Mouse (Mus musculus) stomach, postnatal 0 days (tissue): ENCODE data around the gene Cd37. TPM values are rescaled to one million over a fixed set of nuclear protein-coding genes. Genes with fewer than 3 reads are reported as not detected.
A peak's percentile ranks its signal among the peaks of the same experiment; 100 is the strongest.

Experiments
- ATAC-seq: fragments of 200-750 bp; cut with Nextera tagmentation; 2 replicates; pipeline ENCODE4 v1.8.0; 2017; ENCODE audit not compliant: low FRiP score, low TSS enrichment
- DNase-seq: peaks from one replicate; pipeline ENCODE4 v3.0.0-alpha.2; 2016; ENCODE audit warnings: low spot score
- H3K27ac ChIP-seq: fragments of 300-500 bp; sonication (generic); replicated peaks from 2 replicates; pipeline ENCODE4 v1.5.1; 2014; ENCODE audit warnings: mild to moderate bottlenecking, control low read depth
- H3K27me3 ChIP-seq: fragments of 300-500 bp; sonication (generic); 2 replicates; pipeline ENCODE4 v1.6.1; 2014; ENCODE audit warnings: low read length; ENCODE audit not compliant: control insufficient read depth, insufficient read depth
- H3K36me3 ChIP-seq: fragments of 300-500 bp; sonication (generic); 2 replicates; pipeline ENCODE4 v1.6.1; 2014; ENCODE audit warnings: low read length, mixed read lengths; ENCODE audit not compliant: control insufficient read depth, insufficient read depth
- H3K4me1 ChIP-seq: fragments of 300-500 bp; sonication (generic); replicated peaks from 2 replicates; pipeline ENCODE4 v1.6.1; 2014; ENCODE audit warnings: antibody characterized with exemption; ENCODE audit not compliant: control insufficient read depth, insufficient read depth
- H3K4me2 ChIP-seq: fragments of 300-500 bp; sonication (generic); replicated peaks from 2 replicates; pipeline ENCODE4 v1.6.1; 2014; ENCODE audit warnings: low read depth, mild to moderate bottlenecking, control low read depth, moderate library complexity
- H3K4me3 ChIP-seq: fragments of 300-500 bp; sonication (generic); 2 replicates; pipeline ENCODE4 v1.5.1; 2014; ENCODE audit warnings: low read depth, low read length, control low read depth
- H3K9ac ChIP-seq: fragments of 300-500 bp; sonication (generic); 2 replicates; pipeline ENCODE4 v1.6.1; 2014; ENCODE audit warnings: mild to moderate bottlenecking, low read length, control low read depth, mixed read lengths
- H3K9me3 ChIP-seq: fragments of 300-500 bp; sonication (generic); 2 replicates; pipeline ENCODE4 v1.6.1; 2016; ENCODE audit warnings: low read length; ENCODE audit not compliant: control insufficient read depth
- CTCF ChIP-seq: IDR thresholded peaks from 2 replicates; pipeline ENCODE4 v1.5.1; 2016; ENCODE audit warnings: antibody characterized with exemption, low read depth, mild to moderate bottlenecking, moderate library complexity
- EP300 ChIP-seq: optimal IDR thresholded peaks from 2 replicates; pipeline ENCODE3; 2016; ENCODE audit warnings: antibody characterized with exemption
- WGBS: fragments of 180-500 bp; shearing (Covaris S2); extraction: QIAGEN DNeasy Blood & Tissue Kit; methylation state at CpG from one replicate; pipeline ENCODE4 v1.1.7; 2014; 5-methylcytosine and 5-hydroxymethylcytosine counted together
- polyA plus RNA-seq: library from polyadenylated mRNA; unstranded; fragments of >200 nt; fragmentation: Nextera tagmentation; extraction: Ambion mirVana; gene quantifications from 2 replicates; pipeline ENCODE4 v1.2.1, GENCODE M21; 2015

Gene Cd37
- polyA plus RNA-seq = 1.5 and 1.8 TPM in 2 replicates

DNA sequence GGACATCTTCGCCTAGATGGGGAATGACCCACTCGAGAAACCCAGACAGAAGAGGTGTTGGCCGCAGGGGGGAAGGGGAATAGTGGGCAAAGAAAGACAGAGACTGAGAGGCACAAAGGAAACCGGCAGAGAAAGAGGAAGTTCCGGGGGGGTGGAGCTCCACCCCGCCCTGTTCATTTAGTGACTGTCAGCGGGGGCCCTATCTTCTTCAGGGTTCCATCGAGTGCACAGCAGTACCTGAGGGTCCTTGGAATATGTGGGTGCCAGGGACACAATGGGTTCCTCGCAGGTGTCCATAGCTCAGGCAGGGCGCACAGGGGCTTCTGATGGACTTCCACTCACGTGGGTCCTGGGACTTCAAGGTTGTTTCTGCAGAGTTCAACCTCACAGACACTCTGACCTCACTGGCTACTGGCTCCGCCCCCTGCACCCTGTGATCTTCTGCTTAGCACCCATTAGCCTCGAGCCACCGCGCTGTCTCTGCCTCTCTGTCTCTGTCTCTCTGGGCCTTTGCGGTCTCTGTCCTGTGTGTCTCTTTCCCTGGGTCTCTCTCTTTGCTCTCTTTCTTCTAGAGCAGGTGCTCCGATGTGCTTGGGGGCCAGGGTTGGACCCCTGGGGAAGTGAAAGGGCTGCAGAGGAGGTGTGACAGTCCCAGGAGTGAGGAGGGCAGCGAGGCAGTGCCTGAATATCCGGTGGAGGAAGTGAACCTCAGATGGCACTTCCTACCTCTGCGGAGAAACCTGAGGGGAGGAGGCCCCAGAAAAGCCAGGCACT lies at the start of gene Cd37:
Gene Cd37, minus strand, starts transcription at position 393 of the 774 bp plus-strand sequence.
- no peaks in the 10 kb centered on the region for H3K9me3 ChIP-seq
- no peak within 1 kb of the TSS; the same call in 1 of the 2 replicates for H3K4me2 ChIP-seq
- H3K4me3 ChIP-seq = no peak within 1 kb of the TSS
- H3K4me1 ChIP-seq = peaks cover 14% of the 10 kb centered on the region; the same call in 1 of the 2 replicates
- DNase-seq (peak; percentile 14), ATAC-seq (no peak)
- H3K36me3 ChIP-seq = no peaks in the 10 kb centered on the region
- 0 out of 2 replicates have a peak, but pooled peaks cover 2% of the 10 kb centered on the region for H3K27me3 ChIP-seq
- no peak for TF ChIP-seq EP300
- TF ChIP-seq CTCF = no peak
- 46% methylated on average over 20 of the region's 20 CpGs for WGBS
- H3K27ac ChIP-seq = no peak within 1 kb of the TSS
- H3K9ac ChIP-seq = no peak within 1 kb of the TSS

GRCm38 (mm10) chr7:45286486-45286885 lies 47.6 kb upstream of the Cd37 start:
- Histone ChIP-seq H3K9me3 (no peaks in the 10 kb centered on the region), H3K27me3 (no peaks in the 10 kb centered on the region), H3K4me1 (no peaks in the 10 kb centered on the region), H3K27ac (no peak overlapping the region), H3K4me2 (no peak overlapping the region), H3K4me3 (no peak overlapping the region), H3K36me3 (no peaks in the 10 kb centered on the region), H3K9ac (no peak overlapping the region)
- TF ChIP-seq CTCF (no peak), EP300 (no peak)
- 51% methylated on average over 13 of the region's 13 CpGs for WGBS
- ATAC-seq = peak; percentile 51; the same call in 1 of the 2 replicates
- no peak for DNase-seq

GRCm38 (mm10) chr7:45277136-45277760 lies 38.3 kb upstream of the Cd37 start, which contains the start of gene Slc6a21:
Gene Slc6a21 (plus strand): TSS chr7:45277513.
- DNase-seq (peak; percentile 88), ATAC-seq (peak; percentile 85)
- Histone ChIP-seq H3K9ac (0 out of 2 replicates have a peak within 1 kb of the TSS, but pooled peaks have one; percentile 0), H3K9me3 (no peaks in the 10 kb centered on the region), H3K27ac (no peak within 1 kb of the TSS), H3K4me1 (no peaks in the 10 kb centered on the region), H3K4me3 (peak within 1 kb of the TSS; percentile 31), H3K4me2 (peak within 1 kb of the TSS; percentile 49), H3K27me3 (no peaks in the 10 kb centered on the region), H3K36me3 (no peaks in the 10 kb centered on the region)
- WGBS = 6% methylated on average over 44 of the region's 44 CpGs
- TF ChIP-seq CTCF = peak; percentile 89
- no peak for TF ChIP-seq EP300

DNA sequence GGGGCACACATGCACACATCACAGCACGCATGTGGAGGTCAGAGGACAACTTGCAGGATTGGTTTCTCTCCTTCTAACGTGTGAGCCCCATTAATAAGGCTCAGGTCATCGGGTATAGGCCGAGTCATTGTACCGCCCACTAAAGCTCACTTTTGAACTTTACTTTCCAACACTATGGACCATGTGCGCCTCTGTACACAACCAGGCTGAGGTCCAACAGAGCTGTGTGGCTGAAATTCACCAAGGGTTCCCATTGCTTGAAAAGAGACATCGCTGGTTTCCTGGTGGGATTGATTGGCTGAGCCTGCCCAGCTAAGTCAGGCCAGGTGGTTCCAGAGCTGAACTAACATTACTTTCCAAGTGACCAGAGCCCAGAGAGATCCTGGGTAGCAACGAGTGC lies 34.8 kb upstream of the Cd37 start:
- H3K27me3 ChIP-seq = no peaks in the 10 kb centered on the region
- H3K9ac ChIP-seq = no peak overlapping the region
- no peak overlapping the region for H3K4me3 ChIP-seq
- WGBS = 87% methylated on average over 8 of the region's 8 CpGs
- no peak overlapping the region for H3K4me2 ChIP-seq
- TF ChIP-seq CTCF (no peak), EP300 (no peak)
- no peaks in the 10 kb centered on the region for H3K36me3 ChIP-seq
- ATAC-seq = no peak
- H3K27ac ChIP-seq = no peak overlapping the region
- H3K9me3 ChIP-seq = no peaks in the 10 kb centered on the region
- H3K4me1 ChIP-seq = no peaks in the 10 kb centered on the region
- no peak for DNase-seq

GRCm38 (mm10) chr7:45272786-45273412 lies 34.0 kb upstream of the Cd37 start:
- no peak for ATAC-seq
- no peak overlapping the region for H3K4me2 ChIP-seq
- DNase-seq = no peak
- H3K9ac ChIP-seq = no peak overlapping the region
- TF ChIP-seq CTCF (no peak), EP300 (no peak)
- no peak overlapping the region for H3K4me3 ChIP-seq
- H3K4me1 ChIP-seq = no peaks in the 10 kb centered on the region
- 47% methylated on average over 10 of the region's 10 CpGs for WGBS
- H3K9me3 ChIP-seq = no peaks in the 10 kb centered on the region
- H3K27me3 ChIP-seq = no peaks in the 10 kb centered on the region
- H3K36me3 ChIP-seq = no peaks in the 10 kb centered on the region
- no peak overlapping the region for H3K27ac ChIP-seq
